Mouse (Mus musculus): ENCODE measurements around the gene Crabp2.
A peak's percentile ranks its signal among the peaks of the same experiment; 100 is the strongest.

Crabp2 gene

DNA sequence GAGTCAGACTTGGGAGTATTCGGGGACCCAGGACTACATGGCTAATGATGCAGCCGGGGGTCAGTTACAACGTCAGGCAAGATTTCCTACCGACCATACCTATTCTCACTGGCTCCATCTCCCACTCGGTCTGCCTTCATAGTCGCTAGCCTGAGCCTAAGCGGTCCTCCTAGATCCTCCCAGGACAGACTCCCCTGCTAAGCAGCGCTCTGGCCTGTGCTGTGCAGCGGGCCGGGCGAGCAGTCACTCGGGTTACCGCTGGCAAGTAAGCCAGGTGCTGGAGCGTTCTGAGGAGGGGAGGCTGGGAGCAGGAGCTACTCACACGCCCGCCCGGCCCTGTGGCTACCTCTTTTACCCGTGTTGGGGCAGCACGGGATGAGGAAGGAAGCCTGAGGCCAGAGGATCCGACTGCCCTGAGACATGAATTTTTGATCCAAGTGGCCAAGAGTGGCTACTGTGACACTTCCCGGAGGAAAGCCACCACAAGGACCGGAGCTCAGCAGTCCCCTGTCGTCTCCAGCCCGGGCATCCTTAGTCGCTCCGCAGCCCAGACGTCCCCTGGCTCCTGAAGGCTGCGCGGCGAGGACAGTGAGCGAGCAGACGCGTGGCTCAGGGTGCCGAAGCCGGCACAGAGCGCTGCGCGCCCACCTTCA, 50.9 kb downstream of the Crabp2 start:
- Histone ChIP-seq H3K4me3 (replicated peaks; ENCODE audit: low read length) (peak overlapping the region; percentile 83), H3K27me3 (ENCODE audit: insufficient read depth, low read length) (peaks cover 100% of the 10 kb centered on the region), H3K4me1 (replicated peaks; ENCODE audit: low read depth, low read length) (peaks cover 52% of the 10 kb centered on the region), H3K9me3 (ENCODE audit: low read length) (peaks cover 7% of the 10 kb centered on the region; the same call in 1 of the 2 replicates), H3K36me3 (ENCODE audit: insufficient read depth, low read length) (no peaks in the 10 kb centered on the region)
- TF ChIP-seq NANOG (IDR thresholded peaks at IDR 0.05; ENCODE audit: borderline replicate concordance, low read length) (no peak), CTCF (conservative IDR thresholded peaks at IDR 0.05; ENCODE audit: low read length) (no peak), POU5F1 (IDR thresholded peaks at IDR 0.05; ENCODE audit: borderline replicate concordance, low read length) (no peak)

DNA sequence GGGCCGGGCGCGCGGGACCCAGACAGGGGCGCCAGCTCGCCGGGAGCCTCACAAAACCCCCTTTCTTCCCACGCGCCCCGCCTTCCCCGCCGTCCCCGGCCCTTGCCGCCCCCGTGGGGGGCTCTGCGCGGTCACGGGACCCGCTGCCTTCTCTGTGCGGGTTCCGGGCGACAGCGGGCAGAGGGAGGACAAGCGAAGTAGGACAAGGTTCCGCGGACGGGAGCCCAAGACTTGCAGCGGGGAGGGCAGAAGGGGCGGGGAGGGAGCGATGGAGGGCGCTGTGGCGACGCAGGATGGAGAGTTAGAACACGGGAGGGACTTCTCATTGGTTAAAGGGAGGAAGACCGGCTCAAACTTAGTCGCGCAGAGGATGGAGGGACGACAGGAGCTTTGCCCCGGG, 51.7 kb downstream of the Crabp2 start, which contains the start of gene Bcan:
Gene Bcan (minus strand): TSS at position 50 of the 400 bp plus-strand sequence.
- Histone ChIP-seq H3K27me3 (ENCODE audit: insufficient read depth, low read length) (peaks cover 96% of the 10 kb centered on the region), H3K36me3 (ENCODE audit: insufficient read depth, low read length) (no peaks in the 10 kb centered on the region), H3K4me1 (replicated peaks; ENCODE audit: low read depth, low read length) (peaks cover 50% of the 10 kb centered on the region), H3K4me3 (replicated peaks; ENCODE audit: low read length) (peak within 1 kb of the TSS; percentile 83), H3K9me3 (ENCODE audit: low read length) (peaks cover 7% of the 10 kb centered on the region; the same call in 1 of the 2 replicates)
- TF ChIP-seq NANOG (IDR thresholded peaks at IDR 0.05; ENCODE audit: borderline replicate concordance, low read length), result no peak
- TF ChIP-seq POU5F1 (IDR thresholded peaks at IDR 0.05; ENCODE audit: borderline replicate concordance, low read length), result no peak
- TF ChIP-seq CTCF (conservative IDR thresholded peaks at IDR 0.05; ENCODE audit: low read length), result no peak

- H3K27me3 ChIP-seq (ENCODE audit: insufficient read depth, low read length), result peaks cover 92% of the 10 kb centered on the region
- TF ChIP-seq CTCF (conservative IDR thresholded peaks at IDR 0.05; ENCODE audit: low read length) (no peak), NANOG (IDR thresholded peaks at IDR 0.05; ENCODE audit: borderline replicate concordance, low read length) (no peak), POU5F1 (IDR thresholded peaks at IDR 0.05; ENCODE audit: borderline replicate concordance, low read length) (no peak)
Measured at GRCm38 (mm10) chr3:88000816-88001595, 52.5 kb downstream of the Crabp2 start.

DNA sequence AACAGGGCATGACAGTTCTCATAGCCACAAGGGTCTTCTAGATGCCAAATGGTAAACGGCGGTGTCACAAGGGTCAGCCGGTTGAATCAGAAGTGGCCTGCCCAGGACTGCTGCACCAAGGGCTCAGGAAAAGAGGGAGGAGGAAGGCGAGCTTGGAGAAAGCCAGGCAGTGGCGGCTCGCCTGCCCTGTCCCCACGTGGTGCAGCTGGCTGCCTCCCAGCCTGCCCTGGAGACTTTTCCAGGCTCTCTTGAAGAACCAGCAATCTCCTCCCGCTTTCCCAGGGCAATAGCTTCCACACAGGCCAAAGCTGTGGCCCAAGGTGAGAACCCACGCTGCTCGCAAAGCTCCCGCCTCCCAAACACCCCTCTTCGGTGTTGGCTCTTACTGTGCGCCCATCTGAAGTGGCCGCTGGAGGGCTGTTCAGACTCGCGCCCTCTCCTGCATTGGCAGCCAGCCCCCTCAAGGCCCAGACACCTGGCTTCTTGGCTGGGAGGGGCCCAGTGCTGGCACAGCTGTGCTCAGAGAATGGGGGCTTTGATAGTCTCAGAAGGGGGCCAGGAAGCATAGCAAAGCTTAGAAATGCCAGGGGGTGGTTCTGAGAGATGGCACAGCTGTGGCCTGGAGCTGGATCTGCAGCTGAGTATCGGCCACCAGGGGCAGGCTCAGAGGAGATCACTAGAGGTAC, 54.0 kb downstream of the Crabp2 start:
- Histone ChIP-seq H3K4me1 (replicated peaks; ENCODE audit: low read depth, low read length) (peaks cover 41% of the 10 kb centered on the region), H3K4me3 (replicated peaks; ENCODE audit: low read length) (peak overlapping the region; percentile 59), H3K36me3 (ENCODE audit: insufficient read depth, low read length) (no peaks in the 10 kb centered on the region), H3K27me3 (ENCODE audit: insufficient read depth, low read length) (peaks cover 77% of the 10 kb centered on the region), H3K9me3 (ENCODE audit: low read length) (no peaks in the 10 kb centered on the region)
- TF ChIP-seq POU5F1 (IDR thresholded peaks at IDR 0.05; ENCODE audit: borderline replicate concordance, low read length) (no peak), CTCF (conservative IDR thresholded peaks at IDR 0.05; ENCODE audit: low read length) (0 out of 2 replicates have a peak, but pooled peaks have one; percentile 9)

More at GRCm38 (mm10) chr3:88000816-88001595, 52.5 kb downstream of the Crabp2 start:
- Histone ChIP-seq H3K36me3 (ENCODE audit: insufficient read depth, low read length) (no peaks in the 10 kb centered on the region), H3K4me1 (replicated peaks; ENCODE audit: low read depth, low read length) (peaks cover 50% of the 10 kb centered on the region), H3K9me3 (ENCODE audit: low read length) (peaks cover 7% of the 10 kb centered on the region; the same call in 1 of the 2 replicates), H3K4me3 (replicated peaks; ENCODE audit: low read length) (peak overlapping the region; percentile 83)
